Mouse (Mus musculus) Patski (cell line): ENCODE data around the gene Gm15517. TPM values are rescaled to one million over a fixed set of nuclear protein-coding genes. Genes with fewer than 3 reads are reported as not detected.
A peak's percentile ranks its signal among the peaks of the same experiment; 100 is the strongest.

Experiments used
- ATAC-seq: fragments of 100-300 bp; one replicate; pipeline ENCODE4 v1.8.0; 2021
- CTCF ChIA-PET: fragments of 350-600 bp; sonication (Branson Sonifier 250); formaldehyde crosslinking; loops from one replicate; lab custom pipeline; 2022; ENCODE audit warnings: inconsistent platforms; lab: Charles Lee
- POLR2A ChIA-PET: fragments of 350-600 bp; sonication (Branson Sonifier 250); formaldehyde crosslinking; loops from one replicate; lab custom pipeline; 2022; ENCODE audit warnings: antibody characterized with exemption, inconsistent platforms; lab: Charles Lee
- DNase-seq: peaks from one replicate; pipeline ENCODE4 v3.0.0-alpha.2; 2011; ENCODE audit warnings: low read depth, low spot score
- H3K27me3 ChIP-seq: fragments of 371-371 bp; one replicate; pipeline ENCODE4 v1.5.1; 2021
- CTCF ChIP-seq: fragments of 100-300 bp; IDR thresholded peaks from one replicate; pipeline ENCODE4 v1.5.1; 2021
- in situ Hi-C: fragments of 300-500 bp; cut with MboI; formaldehyde crosslinking; loops from 3 replicates; pipeline ENCODE4 v1.11.1; 2018; ENCODE audit warnings: low pct_unique_long_range_greater_than_20kb, mixed read lengths
- polyA plus RNA-seq: library from polyadenylated mRNA; unstranded; gene quantifications from one replicate; pipeline ENCODE4 v1.2.3, GENCODE M21; 2021

Gm15517 gene
- polyA plus RNA-seq, 1 experiment from 2014 or later, result not detected

GRCm38 (mm10) chr7:44262791-44263643 lies 1.8 kb downstream of the Gm15517 start:
- DNase-seq (peak; percentile 67), ATAC-seq (peak; percentile 69)
- peak; percentile 99 for TF ChIP-seq CTCF
- in situ Hi-C loops, result loop anchor here (5.0 kb wide), 2 partner anchors 39 to 89 kb away; no protein-coding TSS in a partner anchor
- ChIA-PET CTCF (interaction anchor here (0.6 to 1.9 kb wide), 17 partner anchors 9 to 250 kb away, joined by 3 to 17 read pairs (median 4); no protein-coding TSS in a partner anchor), POLR2A (interaction anchor here (0.6 kb wide), 1 partner anchor 87 kb away, joined by 4 read pairs; no protein-coding TSS in a partner anchor)
- peaks cover 11% of the 10 kb centered on the region for H3K27me3 ChIP-seq

- TF ChIP-seq CTCF, result no peak
- ATAC-seq, result peak; percentile 22
- DNase-seq, result no peak
- in situ Hi-C loops, result no loop called here
- POLR2A ChIA-PET, result interaction anchor here (0.6 kb wide), 1 partner anchor 31 kb away, joined by 3 read pairs; no protein-coding TSS in a partner anchor
- peaks cover 16% of the 10 kb centered on the region for H3K27me3 ChIP-seq
- CTCF ChIA-PET, result no interaction called here
Observed at GRCm38 (mm10) chr7:44268117-44268516, 6.9 kb downstream of the Gm15517 start.

GRCm38 (mm10) chr7:44269397-44269796 lies 8.2 kb downstream of the Gm15517 start:
- POLR2A ChIA-PET, result interaction anchor here (0.6 kb wide), 1 partner anchor 41 kb away, joined by 4 read pairs; the partner anchor contains the start of gene Shank1

GRCm38 (mm10) chr7:44271309-44271708 lies 10.1 kb downstream of the Gm15517 start:
- no peak for DNase-seq
- in situ Hi-C loops, result no loop called here
- H3K27me3 ChIP-seq, result peaks cover 18% of the 10 kb centered on the region
- TF ChIP-seq CTCF, result no peak
- ChIA-PET POLR2A (no interaction called here), CTCF (no interaction called here)
- ATAC-seq, result no peak

More at GRCm38 (mm10) chr7:44269397-44269796, 8.2 kb downstream of the Gm15517 start:
- no peak for ATAC-seq
- H3K27me3 ChIP-seq, result peaks cover 16% of the 10 kb centered on the region
- in situ Hi-C loops, result no loop called here
- DNase-seq, result no peak
- CTCF ChIA-PET, result no interaction called here
- no peak for TF ChIP-seq CTCF

- ChIA-PET POLR2A (no interaction called here), CTCF (no interaction called here)
- in situ Hi-C loops, result no loop called here
- no peak for TF ChIP-seq CTCF
- no peak for ATAC-seq
- peaks cover 18% of the 10 kb centered on the region for H3K27me3 ChIP-seq
- no peak for DNase-seq
Observed at GRCm38 (mm10) chr7:44272546-44272945, 11.3 kb downstream of the Gm15517 start.

- TF ChIP-seq CTCF, result no peak
- ATAC-seq (no peak), DNase-seq (no peak)
- POLR2A ChIA-PET, result interaction anchor here (0.6 kb wide), 1 partner anchor 25 kb away, joined by 3 read pairs; no protein-coding TSS in a partner anchor
- in situ Hi-C loops, result no loop called here
- peaks cover 12% of the 10 kb centered on the region for H3K27me3 ChIP-seq
- CTCF ChIA-PET, result interaction anchor here (1.3 kb wide), 1 partner anchor 7 kb away, joined by 3 read pairs; no protein-coding TSS in a partner anchor
Observed at GRCm38 (mm10) chr7:44273446-44273845, 12.2 kb downstream of the Gm15517 start.

GRCm38 (mm10) chr7:44274096-44274495 lies 12.8 kb downstream of the Gm15517 start:
- in situ Hi-C loops, result no loop called here
- ChIA-PET POLR2A (interaction anchor here (0.6 kb wide), 1 partner anchor 25 kb away, joined by 3 read pairs; no protein-coding TSS in a partner anchor), CTCF (interaction anchor here (1.3 kb wide), 1 partner anchor 8 kb away, joined by 3 read pairs; no protein-coding TSS in a partner anchor)
- DNase-seq, result no peak
- no peak for ATAC-seq
- TF ChIP-seq CTCF, result no peak
- peaks cover 11% of the 10 kb centered on the region for H3K27me3 ChIP-seq

GRCm38 (mm10) chr7:44275546-44275945 lies 14.3 kb downstream of the Gm15517 start:
- POLR2A ChIA-PET, result no interaction called here
- no peak for TF ChIP-seq CTCF
- CTCF ChIA-PET, result no interaction called here
- peaks cover 14% of the 10 kb centered on the region for H3K27me3 ChIP-seq
- ATAC-seq, result no peak
- no peak for DNase-seq
- in situ Hi-C loops, result no loop called here

- ATAC-seq, result no peak
- CTCF ChIA-PET, result interaction anchor here (1.4 kb wide), 1 partner anchor 13 kb away, joined by 3 read pairs; no protein-coding TSS in a partner anchor
- no peak for TF ChIP-seq CTCF
- H3K27me3 ChIP-seq, result peaks cover 17% of the 10 kb centered on the region
- in situ Hi-C loops, result no loop called here
- POLR2A ChIA-PET, result no interaction called here
- no peak for DNase-seq
Observed at GRCm38 (mm10) chr7:44276461-44277249, 15.4 kb downstream of the Gm15517 start.

GRCm38 (mm10) chr7:44277250-44277622 lies 16.0 kb downstream of the Gm15517 start:
- in situ Hi-C loops, result no loop called here
- ChIA-PET POLR2A (no interaction called here), CTCF (interaction anchor here (1.4 kb wide), 2 partner anchors 14 to 70 kb away, joined by 3 read pairs; no protein-coding TSS in a partner anchor)
- H3K27me3 ChIP-seq, result peaks cover 17% of the 10 kb centered on the region
- no peak for TF ChIP-seq CTCF
- ATAC-seq, result no peak
- no peak for DNase-seq
